Mouse (Mus musculus) brain, embryonic 14.5 days (tissue): ENCODE measurements around the gene Cnot10.

Experiments
- CTCF ChIP-seq: fragments of 200-500 bp; IDR thresholded peaks from 2 replicates; pipeline ENCODE4 v1.5.1; 2012; ENCODE audit warnings: inconsistent platforms, mild to moderate bottlenecking, moderate library complexity, borderline replicate concordance; ENCODE audit not compliant: insufficient read depth, insufficient read length; ENCODE audit errors: extremely low read depth
- POLR2A ChIP-seq: fragments of 200-500 bp; IDR thresholded peaks from 2 replicates; pipeline ENCODE4 v1.6.1; 2012; ENCODE audit warnings: mild to moderate bottlenecking, inconsistent platforms, borderline replicate concordance; ENCODE audit not compliant: poor library complexity, insufficient read depth, insufficient read length, severe bottlenecking; ENCODE audit errors: extremely low read depth

DNA sequence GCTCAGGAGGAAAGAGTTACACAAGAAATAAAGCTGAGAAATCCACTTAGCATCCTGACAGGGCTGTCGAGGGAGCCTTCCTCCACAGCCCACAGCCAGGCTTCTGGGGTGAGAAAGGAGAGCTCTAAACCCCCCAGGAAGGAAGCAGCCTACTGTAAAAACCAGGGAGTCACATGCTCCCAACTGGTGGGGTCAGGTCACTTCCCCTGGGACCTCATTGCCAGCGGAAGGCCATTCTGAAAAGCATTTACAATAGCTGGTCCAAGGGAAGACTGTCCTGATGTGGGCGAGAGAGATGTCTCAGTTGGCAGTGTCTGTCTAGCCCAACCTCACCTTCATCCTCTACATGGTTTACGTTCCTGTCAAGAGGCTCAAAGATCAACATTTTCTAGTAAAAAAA is 91.5 kb downstream of the Cnot10 start:
- TF ChIP-seq CTCF (no peak), POLR2A (no peak)
